29 mouse cellular contexts compared by ENCODE assay signal in the genomic region with DNA sequence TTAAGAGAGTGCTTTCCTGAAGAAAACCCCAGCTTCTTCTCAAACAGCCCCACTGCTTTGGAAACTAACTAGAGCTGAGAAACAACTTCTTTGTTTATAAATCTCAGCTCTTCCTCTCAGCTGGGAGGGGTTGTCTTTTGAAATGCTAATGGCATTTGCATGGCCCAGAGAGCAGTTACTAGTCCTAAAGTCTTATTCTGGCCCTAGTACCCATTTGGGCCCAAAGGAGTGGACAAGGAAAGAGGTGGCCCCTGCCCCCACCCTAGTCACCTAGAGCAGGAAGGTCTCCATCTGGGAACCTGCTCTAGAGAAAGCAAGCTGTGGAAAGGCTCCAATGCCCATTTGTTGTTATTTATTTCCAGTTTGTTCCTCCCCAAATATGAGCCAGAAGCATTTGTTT. TPM values are rescaled to one million over a fixed set of nuclear protein-coding genes. Genes with fewer than 3 reads are reported as not detected.
DNase-seq lines count a peak whose midpoint lies in the region; ATAC-seq and TF ChIP-seq lines count a peak whose summit lies in the region.
"Had no signal": no experiment of that assay in that cellular context is flagged by ENCODE, and none has a peak within 500 bp of the region (broad histone marks: within the 10 kb centered on the region; RNA-seq: fewer than 3 reads in every experiment).

No protein-coding gene starts in this region.

- H3K9me3 ChIP-seq in intestine, embryonic 14.5 days (ENCODE audit: control insufficient read depth, low read length) = no peaks in the 10 kb centered on the region
- H3K9me3 ChIP-seq in intestine, postnatal 0 days (ENCODE audit: control insufficient read depth) = no peaks in the 10 kb centered on the region
- H3K9me3 ChIP-seq in hindbrain, embryonic 15.5 days = no peaks in the 10 kb centered on the region
- H3K9me3 ChIP-seq in neural tube, embryonic 12.5 days = no peaks in the 10 kb centered on the region
- H3K9me3 ChIP-seq: forebrain, embryonic 12.5 days; limb, embryonic 15.5 days; midbrain, embryonic 12.5 days had no signal

- no peak for TF ChIP-seq CTCF in intestine, postnatal 0 days (IDR thresholded peaks at IDR 0.05; ENCODE audit: low read depth)
- no peak for TF ChIP-seq CTCF in brain, embryonic 14.5 days (IDR thresholded peaks at IDR 0.05; ENCODE audit: borderline replicate concordance, extremely low read depth, insufficient read depth, insufficient read length)

- peak overlapping the region; percentile 29; the same call in 1 of the 2 replicates for H3K27ac ChIP-seq in intestine, embryonic 14.5 days (ENCODE audit: low read depth)
- no peak overlapping the region for H3K27ac ChIP-seq in intestine, postnatal 0 days (ENCODE audit: low read depth, low read length)
- H3K27ac ChIP-seq in hindbrain, embryonic 15.5 days (replicated peaks) = peak overlapping the region; percentile 91
- H3K27ac ChIP-seq in neural tube, embryonic 12.5 days = peak overlapping the region; percentile 99
- H3K27ac ChIP-seq: forebrain, embryonic 12.5 days; limb, embryonic 15.5 days; midbrain, embryonic 12.5 days; stomach, postnatal 0 days had no signal

- no peak for DNase-seq in intestine, embryonic 14.5 days (ENCODE audit: low spot score)
- peak; percentile 2 for DNase-seq in brain, embryonic 14.5 days (ENCODE audit: low read depth)
- no peak for DNase-seq in layer of hippocampus, adult 8-10 months (ENCODE audit: low spot score in 2 of 2)
- DNase-seq in gastrocnemius, postnatal 25 days = no peak
- DNase-seq in liver = no peak
- DNase-seq: adrenal gland, postnatal 25 days; cerebellum, adult 11-12 months; cerebellum, postnatal 14 days; gastrocnemius, postnatal 10 days; heart, adult 18-20 months; kidney, postnatal 10 days; right cerebral cortex, postnatal 25 days had no signal

- no peak overlapping the region; the same call in 1 of the 2 replicates for H3K4me3 ChIP-seq in intestine, embryonic 14.5 days (ENCODE audit: low read depth, low read length)
- H3K4me3 ChIP-seq in intestine, postnatal 0 days (ENCODE audit: low read depth, low read length) = no peak overlapping the region
- peak overlapping the region; percentile 43 for H3K4me3 ChIP-seq in hindbrain, embryonic 15.5 days
- peak overlapping the region; percentile 18 for H3K4me3 ChIP-seq in neural tube, embryonic 12.5 days
- H3K4me3 ChIP-seq: forebrain, embryonic 12.5 days; limb, embryonic 15.5 days; midbrain, embryonic 12.5 days had no signal

- ATAC-seq in intestine, embryonic 14.5 days (replicated peaks; ENCODE audit: low FRiP score, low TSS enrichment, low read depth) = no peak
- no peak for ATAC-seq in intestine, postnatal 0 days
- no peak for ATAC-seq in hindbrain, embryonic 15.5 days (ENCODE audit: low FRiP score, low read depth)
- no peak for ATAC-seq in neural tube, embryonic 12.5 days (ENCODE audit: low FRiP score, low read depth)
- ATAC-seq: lung, postnatal 0 days had no signal

- TF ChIP-seq POLR2A in brain, embryonic 14.5 days (IDR thresholded peaks at IDR 0.05; ENCODE audit: borderline replicate concordance, extremely low read depth, insufficient read depth, insufficient read length, poor library complexity, severe bottlenecking) = no peak

- peaks cover 97% of the 10 kb centered on the region for H3K27me3 ChIP-seq in intestine, embryonic 14.5 days (replicated peaks; ENCODE audit: control insufficient read depth, insufficient read depth, low read length)
- H3K27me3 ChIP-seq in intestine, postnatal 0 days (replicated peaks; ENCODE audit: control insufficient read depth, insufficient read depth, low read length) = peaks cover 89% of the 10 kb centered on the region
- peaks cover 63% of the 10 kb centered on the region for H3K27me3 ChIP-seq in hindbrain, embryonic 15.5 days
- no peaks in the 10 kb centered on the region for H3K27me3 ChIP-seq in neural tube, embryonic 12.5 days (replicated peaks)

- peaks cover 8% of the 10 kb centered on the region; the same call in 1 of the 2 replicates for H3K4me1 ChIP-seq in intestine, embryonic 14.5 days (replicated peaks; ENCODE audit: control insufficient read depth, insufficient read depth, low read length)
- H3K4me1 ChIP-seq in intestine, postnatal 0 days (replicated peaks; ENCODE audit: control insufficient read depth, insufficient read depth, low read length) = no peaks in the 10 kb centered on the region
- H3K4me1 ChIP-seq in hindbrain, embryonic 15.5 days (replicated peaks) = peaks cover 23% of the 10 kb centered on the region
- peaks cover 88% of the 10 kb centered on the region for H3K4me1 ChIP-seq in neural tube, embryonic 12.5 days

- H3K9ac ChIP-seq in intestine, embryonic 14.5 days (ENCODE audit: low read length) = 0 out of 2 replicates have a peak overlapping the region, but pooled peaks have one; percentile 22
- H3K9ac ChIP-seq in intestine, postnatal 0 days (ENCODE audit: low read depth, low read length) = no peak overlapping the region
- peak overlapping the region; percentile 15 for H3K9ac ChIP-seq in hindbrain, embryonic 15.5 days
- H3K9ac ChIP-seq in neural tube, embryonic 12.5 days = peak overlapping the region; percentile 92
- H3K9ac ChIP-seq: forebrain, embryonic 12.5 days; limb, embryonic 15.5 days; midbrain, embryonic 12.5 days had no signal

- H3K4me2 ChIP-seq in intestine, embryonic 14.5 days (ENCODE audit: low read length) = peak overlapping the region; percentile 49
- no peak overlapping the region for H3K4me2 ChIP-seq in intestine, postnatal 0 days (replicated peaks; ENCODE audit: low read depth)
- H3K4me2 ChIP-seq in hindbrain, embryonic 15.5 days = peak overlapping the region; percentile 57
- H3K4me2 ChIP-seq in neural tube, embryonic 12.5 days (replicated peaks) = peak overlapping the region; percentile 96
- H3K4me2 ChIP-seq: forebrain, embryonic 12.5 days; limb, embryonic 15.5 days; midbrain, embryonic 12.5 days had no signal

- H3K36me3 ChIP-seq in intestine, embryonic 14.5 days (ENCODE audit: control insufficient read depth, insufficient read depth, low read length) = no peaks in the 10 kb centered on the region
- H3K36me3 ChIP-seq in intestine, postnatal 0 days (ENCODE audit: control insufficient read depth, insufficient read depth) = peaks cover 6% of the 10 kb centered on the region; the same call in 1 of the 2 replicates
- no peaks in the 10 kb centered on the region for H3K36me3 ChIP-seq in hindbrain, embryonic 15.5 days
- peaks cover 32% of the 10 kb centered on the region for H3K36me3 ChIP-seq in neural tube, embryonic 12.5 days
- H3K36me3 ChIP-seq: forebrain, embryonic 12.5 days; limb, embryonic 15.5 days; midbrain, embryonic 12.5 days had no signal

RNA-seq across cellular contexts. Expression of a gene that starts 4.5 kb away (rescaled TPM):
- 0.38 and 0.66 TPM in 2 replicates for polyA plus RNA-seq in intestine, embryonic 14.5 days (2014; fragmentation: Nextera tagmentation; extraction: Ambion mirVana)
- polyA plus RNA-seq in intestine, postnatal 0 days (2015; fragmentation: Nextera tagmentation; extraction: Ambion mirVana) = 0.17 TPM in 1 of 2 replicates, not detected in the other
- polyA plus RNA-seq in brain, embryonic 14.5 days (2012; rRNA removed) = 0.44 and 1.7 TPM in 2 replicates
- polyA plus RNA-seq in hindbrain, embryonic 15.5 days (2015; fragmentation: Nextera tagmentation; extraction: Ambion mirVana) = 0.87 and 1.6 TPM in 2 replicates
- 6.9 and 9.1 TPM in 2 replicates for polyA plus RNA-seq in neural tube, embryonic 12.5 days (2016; fragmentation: Nextera tagmentation; extraction: Ambion mirVana)
- not detected for total RNA-seq in layer of hippocampus, adult 8-10 months (2022)
- total RNA-seq in gastrocnemius, postnatal 25 days (2021) = under 1 TPM in 1 of 2 experiments, not detected in 1; 0.27 TPM
- total RNA-seq: heart, adult 18-20 months; layer of hippocampus, postnatal 25 days; left cerebral cortex, postnatal 14 days; megakaryocyte progenitor cell, adult 5-6 weeks; MEL; monocyte, adult 5-6 weeks had no signal
- polyA plus RNA-seq: forebrain, embryonic 12.5 days; frontal cortex, adult 2 months; heart, postnatal 0 days; liver, embryonic 16.5 days; lung, postnatal 0 days; midbrain, embryonic 12.5 days; stomach, postnatal 0 days; thymus, postnatal 0 days had no signal

RNA-seq across cellular contexts. Expression of a gene that starts 19.3 kb away (rescaled TPM):
- 1.6 and 2.9 TPM in 2 replicates for polyA plus RNA-seq in intestine, embryonic 14.5 days (2014; fragmentation: Nextera tagmentation; extraction: Ambion mirVana)
- polyA plus RNA-seq in intestine, postnatal 0 days (2015; fragmentation: Nextera tagmentation; extraction: Ambion mirVana) = 0.20 and 0.51 TPM in 2 replicates
- 0.81 and 5.5 TPM in 2 replicates for polyA plus RNA-seq in brain, embryonic 14.5 days (2012; rRNA removed)
- polyA plus RNA-seq in hindbrain, embryonic 15.5 days (2015; fragmentation: Nextera tagmentation; extraction: Ambion mirVana) = 2.7 and 3.3 TPM in 2 replicates
- 14.2 and 16.0 TPM in 2 replicates for polyA plus RNA-seq in neural tube, embryonic 12.5 days (2016; fragmentation: Nextera tagmentation; extraction: Ambion mirVana)
- not detected for total RNA-seq in layer of hippocampus, adult 8-10 months (2022)
- 1 to 10 TPM; 1.4 to 2.2 TPM for total RNA-seq in gastrocnemius, postnatal 25 days (2021)
- total RNA-seq: layer of hippocampus, postnatal 25 days; left cerebral cortex, postnatal 14 days; megakaryocyte progenitor cell, adult 5-6 weeks; MEL; monocyte, adult 5-6 weeks had no signal
- polyA plus RNA-seq: forebrain, embryonic 12.5 days; frontal cortex, adult 2 months; liver, embryonic 16.5 days; lung, postnatal 0 days; midbrain, embryonic 12.5 days; thymus, postnatal 0 days had no signal

RNA-seq across cellular contexts. Expression of a gene that starts 19.3 kb away (rescaled TPM):
- 27.6 and 27.8 TPM in 2 replicates for polyA plus RNA-seq in intestine, embryonic 14.5 days (2014; fragmentation: Nextera tagmentation; extraction: Ambion mirVana)
- polyA plus RNA-seq in intestine, postnatal 0 days (2015; fragmentation: Nextera tagmentation; extraction: Ambion mirVana) = 3.2 and 3.3 TPM in 2 replicates
- 9.6 and 47.4 TPM in 2 replicates for polyA plus RNA-seq in brain, embryonic 14.5 days (2012; rRNA removed)
- 49.4 and 51.8 TPM in 2 replicates for polyA plus RNA-seq in hindbrain, embryonic 15.5 days (2015; fragmentation: Nextera tagmentation; extraction: Ambion mirVana)
- polyA plus RNA-seq in neural tube, embryonic 12.5 days (2016; fragmentation: Nextera tagmentation; extraction: Ambion mirVana) = 55.9 and 68.9 TPM in 2 replicates
- not detected for total RNA-seq in layer of hippocampus, adult 8-10 months (2022)
- total RNA-seq in gastrocnemius, postnatal 25 days (2021) = not detected
- total RNA-seq: heart, adult 18-20 months; layer of hippocampus, postnatal 25 days; left cerebral cortex, postnatal 14 days; megakaryocyte progenitor cell, adult 5-6 weeks; MEL; monocyte, adult 5-6 weeks had no signal
- polyA plus RNA-seq: forebrain, embryonic 12.5 days; frontal cortex, adult 2 months; lung, postnatal 0 days; midbrain, embryonic 12.5 days had no signal

RNA-seq across cellular contexts. Expression of a gene that starts 26.6 kb away (rescaled TPM):
- polyA plus RNA-seq in intestine, embryonic 14.5 days (2014; fragmentation: Nextera tagmentation; extraction: Ambion mirVana) = 6.1 and 8.4 TPM in 2 replicates
- polyA plus RNA-seq in intestine, postnatal 0 days (2015; fragmentation: Nextera tagmentation; extraction: Ambion mirVana) = 2.2 and 2.7 TPM in 2 replicates
- 0.73 and 1.6 TPM in 2 replicates for polyA plus RNA-seq in brain, embryonic 14.5 days (2012; rRNA removed)
- 0.73 and 1.3 TPM in 2 replicates for polyA plus RNA-seq in hindbrain, embryonic 15.5 days (2015; fragmentation: Nextera tagmentation; extraction: Ambion mirVana)
- polyA plus RNA-seq in neural tube, embryonic 12.5 days (2016; fragmentation: Nextera tagmentation; extraction: Ambion mirVana) = 20.8 and 21.4 TPM in 2 replicates
- total RNA-seq in layer of hippocampus, adult 8-10 months (2022) = not detected
- total RNA-seq in gastrocnemius, postnatal 25 days (2021) = 10 to 100 TPM; 11.7 to 30.6 TPM
- total RNA-seq: layer of hippocampus, postnatal 25 days; left cerebral cortex, postnatal 14 days; megakaryocyte progenitor cell, adult 5-6 weeks; monocyte, adult 5-6 weeks had no signal
- polyA plus RNA-seq: forebrain, embryonic 12.5 days had no signal

RNA-seq across cellular contexts. Expression of a gene that starts 31.7 kb away (rescaled TPM):
- polyA plus RNA-seq in intestine, embryonic 14.5 days (2014; fragmentation: Nextera tagmentation; extraction: Ambion mirVana) = 0.62 TPM in 1 of 2 replicates, not detected in the other
- not detected in 2 replicates for polyA plus RNA-seq in intestine, postnatal 0 days (2015; fragmentation: Nextera tagmentation; extraction: Ambion mirVana)
- polyA plus RNA-seq in brain, embryonic 14.5 days (2012; rRNA removed) = 0.34 and 1.3 TPM in 2 replicates
- polyA plus RNA-seq in hindbrain, embryonic 15.5 days (2015; fragmentation: Nextera tagmentation; extraction: Ambion mirVana) = 1.2 and 2.4 TPM in 2 replicates
- 6.8 and 7.8 TPM in 2 replicates for polyA plus RNA-seq in neural tube, embryonic 12.5 days (2016; fragmentation: Nextera tagmentation; extraction: Ambion mirVana)
- total RNA-seq in layer of hippocampus, adult 8-10 months (2022) = under 1 TPM in 2 of 4 experiments, not detected in 2; 0.17 to 0.27 TPM
- total RNA-seq in gastrocnemius, postnatal 25 days (2021) = not detected
- total RNA-seq: adrenal gland, postnatal 25 days; gastrocnemius, postnatal 10 days; heart, adult 18-20 months; left cerebral cortex, postnatal 14 days; megakaryocyte progenitor cell, adult 5-6 weeks; MEL; monocyte, adult 5-6 weeks had no signal
- polyA plus RNA-seq: heart, postnatal 0 days; liver, embryonic 16.5 days; lung, postnatal 0 days; stomach, postnatal 0 days; thymus, postnatal 0 days had no signal

Comparison
In these comparisons a context has a peak if more than half of its experiments do, and no peak if none do; other contexts are left out.
1. H3K4me3 ChIP-seq: peak in hindbrain, embryonic 15.5 days (single experiment) and neural tube, embryonic 12.5 days (single experiment); none in intestine, embryonic 14.5 days (single experiment) and intestine, postnatal 0 days (single experiment).